Mouse (Mus musculus) stomach, embryonic 14.5 days (tissue): ENCODE results near the gene Stab1. TPM values are rescaled to one million over a fixed set of nuclear protein-coding genes. Genes with fewer than 3 reads are reported as not detected.

Source experiments
- ATAC-seq: fragments of 200-750 bp; cut with Nextera tagmentation; 2 replicates; pipeline ENCODE4 v1.8.0; 2017; ENCODE audit warnings: low read depth, moderate TSS enrichment; ENCODE audit not compliant: insufficient number of reproducible peaks, insufficient read depth, low FRiP score
- H3K27ac ChIP-seq: fragments of 300-500 bp; sonication (generic); 2 replicates; pipeline ENCODE4 v1.5.1; 2014; ENCODE audit warnings: mild to moderate bottlenecking, low read length, moderate library complexity, mixed read lengths
- H3K27me3 ChIP-seq: fragments of 300-500 bp; sonication (generic); 2 replicates; pipeline ENCODE4 v1.6.1; 2014; ENCODE audit warnings: low read length, control low read depth, mixed read lengths; ENCODE audit not compliant: control insufficient read depth, insufficient read depth
- H3K36me3 ChIP-seq: fragments of 300-500 bp; sonication (generic); 2 replicates; pipeline ENCODE4 v1.6.1; 2014; ENCODE audit warnings: mild to moderate bottlenecking, control low read depth, low read length, moderate library complexity, mixed read lengths; ENCODE audit not compliant: control insufficient read depth, insufficient read depth
- H3K4me1 ChIP-seq: fragments of 300-500 bp; sonication (generic); 2 replicates; pipeline ENCODE4 v1.6.1; 2014; ENCODE audit warnings: low read length, control low read depth, mixed read lengths; ENCODE audit not compliant: control insufficient read depth, insufficient read depth
- H3K4me2 ChIP-seq: fragments of 300-500 bp; sonication (generic); replicated peaks from 2 replicates; pipeline ENCODE4 v1.6.1; 2014; ENCODE audit warnings: low read depth, low read length, control low read depth
- H3K4me3 ChIP-seq: fragments of 300-500 bp; sonication (generic); 2 replicates; pipeline ENCODE4 v1.5.1; 2014; ENCODE audit warnings: low read depth, low read length, control low read depth
- H3K9ac ChIP-seq: fragments of 300-500 bp; sonication (generic); replicated peaks from 2 replicates; pipeline ENCODE4 v1.6.1; 2014; ENCODE audit warnings: low read depth, mild to moderate bottlenecking, control low read depth, low read length, moderate library complexity, mixed read lengths
- H3K9me3 ChIP-seq: fragments of 300-500 bp; sonication (generic); 2 replicates; pipeline ENCODE4 v1.6.1; 2016; ENCODE audit warnings: low read depth, low read length, control low read depth; ENCODE audit not compliant: control insufficient read depth
- WGBS: fragments of 180-500 bp; shearing (Covaris S2); extraction: QIAGEN DNeasy Blood & Tissue Kit; methylation state at CpG from one replicate; pipeline ENCODE4 v1.1.7; 2014; 5-methylcytosine and 5-hydroxymethylcytosine counted together
- polyA plus RNA-seq: library from polyadenylated mRNA; unstranded; fragments of >200 nt; fragmentation: Nextera tagmentation; extraction: Ambion mirVana; gene quantifications from 2 replicates; pipeline ENCODE4 v1.2.1, GENCODE M21; 2014

Gene Stab1
- 48.3 and 54.4 TPM in 2 replicates for polyA plus RNA-seq

GRCm38 (mm10) chr14:31168425-31168824, at the start of gene Stab1:
TSS of gene Stab1 (minus strand) at chr14:31168641.
- Histone ChIP-seq H3K27me3 (no peaks in the 10 kb centered on the region), H3K9ac (no peak within 1 kb of the TSS), H3K27ac (peak within 1 kb of the TSS; percentile 48), H3K4me1 (0 out of 2 replicates have a peak, but pooled peaks cover 3% of the 10 kb centered on the region), H3K4me3 (peak within 1 kb of the TSS; percentile 16; the same call in 1 of the 2 replicates), H3K4me2 (0 out of 2 replicates have a peak within 1 kb of the TSS, but pooled peaks have one; percentile 14), H3K9me3 (no peaks in the 10 kb centered on the region), H3K36me3 (peaks cover 33% of the 10 kb centered on the region)
- 27% methylated on average over 10 of the region's 10 CpGs for WGBS
- no peak for ATAC-seq

GRCm38 (mm10) chr14:31217666-31218065, 49.2 kb upstream of the Stab1 start, which contains the start of gene Sema3g:
TSS of gene Sema3g (plus strand) at chr14:31217860.
- no peaks in the 10 kb centered on the region for H3K27me3 ChIP-seq
- no peak within 1 kb of the TSS for H3K4me3 ChIP-seq
- H3K4me1 ChIP-seq, result 0 out of 2 replicates have a peak, but pooled peaks cover 3% of the 10 kb centered on the region
- 0 out of 2 replicates have a peak within 1 kb of the TSS, but pooled peaks have one; percentile 4 for H3K4me2 ChIP-seq
- no peaks in the 10 kb centered on the region for H3K36me3 ChIP-seq
- H3K9me3 ChIP-seq, result no peaks in the 10 kb centered on the region
- 8% methylated on average over 10 of the region's 11 CpGs for WGBS
- ATAC-seq, result peak; percentile 70
- no peak within 1 kb of the TSS for H3K9ac ChIP-seq
- no peak within 1 kb of the TSS for H3K27ac ChIP-seq

- 0 out of 2 replicates have a peak, but pooled peaks cover 3% of the 10 kb centered on the region for H3K4me1 ChIP-seq
- H3K4me2 ChIP-seq, result 0 out of 2 replicates have a peak within 1 kb of the TSS, but pooled peaks have one; percentile 4
- whole genome bisulfite sequencing, result 84% methylated on average over 2 of the region's 2 CpGs
- H3K36me3 ChIP-seq, result no peaks in the 10 kb centered on the region
- no peak within 1 kb of the TSS for H3K4me3 ChIP-seq
- ATAC-seq, result no peak
- no peaks in the 10 kb centered on the region for H3K27me3 ChIP-seq
- no peak within 1 kb of the TSS for H3K9ac ChIP-seq
- no peak within 1 kb of the TSS for H3K27ac ChIP-seq
- H3K9me3 ChIP-seq, result no peaks in the 10 kb centered on the region
These were observed 48.4 kb upstream of the Stab1 start, which contains the start of gene Nisch for GRCm38 (mm10) chr14:31216846-31217245. TSS of gene Nisch (minus strand) at chr14:31216946.

- ATAC-seq, result peak; percentile 47; the same call in 1 of the 2 replicates
- H3K27me3 ChIP-seq, result no peaks in the 10 kb centered on the region
- no peak overlapping the region for H3K9ac ChIP-seq
- H3K4me1 ChIP-seq, result 0 out of 2 replicates have a peak, but pooled peaks cover 3% of the 10 kb centered on the region
- H3K36me3 ChIP-seq, result no peaks in the 10 kb centered on the region
- H3K4me2 ChIP-seq, result no peak overlapping the region
- H3K9me3 ChIP-seq, result no peaks in the 10 kb centered on the region
- WGBS, result 31% methylated on average over 15 of the region's 15 CpGs
- H3K4me3 ChIP-seq, result no peak overlapping the region
- no peak overlapping the region for H3K27ac ChIP-seq
These were observed 46.9 kb upstream of the Stab1 start for GRCm38 (mm10) chr14:31215157-31216002.

- no peak for ATAC-seq
- no peaks in the 10 kb centered on the region for H3K36me3 ChIP-seq
- no peak overlapping the region for H3K9ac ChIP-seq
- no peaks in the 10 kb centered on the region for H3K27me3 ChIP-seq
- 0 out of 2 replicates have a peak, but pooled peaks cover 3% of the 10 kb centered on the region for H3K4me1 ChIP-seq
- no peak overlapping the region for H3K27ac ChIP-seq
- no peak overlapping the region for H3K4me2 ChIP-seq
- no peak overlapping the region for H3K4me3 ChIP-seq
- 88% methylated on average over 3 of the region's 3 CpGs for WGBS
- no peaks in the 10 kb centered on the region for H3K9me3 ChIP-seq
These were observed 46.2 kb upstream of the Stab1 start for GRCm38 (mm10) chr14:31214684-31215083.

- Histone ChIP-seq H3K36me3 (no peaks in the 10 kb centered on the region), H3K27ac (no peak overlapping the region), H3K27me3 (no peaks in the 10 kb centered on the region), H3K9ac (no peak overlapping the region), H3K4me1 (0 out of 2 replicates have a peak, but pooled peaks cover 3% of the 10 kb centered on the region), H3K4me3 (no peak overlapping the region), H3K9me3 (no peaks in the 10 kb centered on the region), H3K4me2 (no peak overlapping the region)
- WGBS, result 71% methylated on average over 8 of the region's 8 CpGs
- no peak for ATAC-seq
These were observed 45.4 kb upstream of the Stab1 start for GRCm38 (mm10) chr14:31213868-31214267.

GRCm38 (mm10) chr14:31212499-31212898, 44.1 kb upstream of the Stab1 start:
- WGBS, result 61% methylated on average over 3 of the region's 3 CpGs
- no peak overlapping the region for H3K9ac ChIP-seq
- ATAC-seq, result no peak
- H3K9me3 ChIP-seq, result no peaks in the 10 kb centered on the region
- H3K4me2 ChIP-seq, result no peak overlapping the region
- no peaks in the 10 kb centered on the region for H3K27me3 ChIP-seq
- H3K4me3 ChIP-seq, result no peak overlapping the region
- H3K36me3 ChIP-seq, result no peaks in the 10 kb centered on the region
- H3K27ac ChIP-seq, result no peak overlapping the region
- H3K4me1 ChIP-seq, result no peaks in the 10 kb centered on the region

- Histone ChIP-seq H3K27me3 (no peaks in the 10 kb centered on the region), H3K4me1 (no peaks in the 10 kb centered on the region), H3K27ac (no peak overlapping the region), H3K9me3 (no peaks in the 10 kb centered on the region), H3K4me3 (no peak overlapping the region), H3K9ac (no peak overlapping the region), H3K4me2 (no peak overlapping the region), H3K36me3 (no peaks in the 10 kb centered on the region)
- no peak for ATAC-seq
- 82% methylated on average over 6 of the region's 6 CpGs for WGBS
These were observed 43.4 kb upstream of the Stab1 start for GRCm38 (mm10) chr14:31211854-31212253.
